In the genomic region with DNA sequence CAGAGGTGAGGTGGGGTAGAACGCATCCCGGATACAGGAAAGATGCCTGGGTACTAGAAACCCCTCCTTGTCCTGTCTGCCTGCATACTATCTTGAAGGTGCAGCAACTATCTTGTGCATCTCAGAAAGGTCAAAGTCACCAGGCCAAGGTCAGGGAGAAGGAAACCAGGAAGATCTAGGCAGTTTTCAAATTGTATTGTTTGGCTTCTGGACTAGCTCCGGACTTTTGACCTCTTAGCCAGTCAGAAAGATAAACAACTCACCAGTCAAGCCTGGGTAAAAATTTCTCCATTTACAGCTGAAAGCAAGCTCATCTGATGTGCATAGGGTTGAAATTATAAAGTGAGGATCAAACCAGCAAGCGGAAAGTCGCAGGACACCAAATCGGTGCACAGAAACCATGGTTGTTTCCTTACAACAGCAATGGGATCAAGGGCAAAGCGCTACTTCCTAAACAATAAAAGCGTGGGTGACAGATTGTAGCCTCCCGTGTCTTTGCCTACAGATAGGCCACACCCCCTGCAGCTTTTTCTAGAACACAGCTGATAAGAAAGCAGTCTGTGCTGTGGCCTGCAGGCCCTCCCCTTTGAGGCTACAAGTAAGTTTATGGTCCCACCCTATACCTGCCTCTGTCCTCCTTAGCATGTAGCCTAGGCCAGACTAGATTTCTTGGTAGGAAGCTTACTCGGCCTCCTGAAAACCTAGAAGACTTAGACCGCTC, we compare ENCODE assay signal across 23 mouse cellular contexts. TPM values are rescaled to one million over a fixed set of nuclear protein-coding genes. Genes with fewer than 3 reads are reported as not detected.
DNase-seq lines count a peak whose midpoint lies in the region; ATAC-seq and TF ChIP-seq lines count a peak whose summit lies in the region.
"Had no signal": no experiment of that assay in that cellular context is flagged by ENCODE, and none has a peak within 500 bp of the region (broad histone marks: within the 10 kb centered on the region; RNA-seq: fewer than 3 reads in every experiment).

No protein-coding gene starts in this region.

- no peaks in the 10 kb centered on the region for H3K9me3 ChIP-seq in heart, embryonic 15.5 days (replicated peaks)
- no peaks in the 10 kb centered on the region for H3K9me3 ChIP-seq in MEL (replicated peaks; ENCODE audit: insufficient read depth, low read length)
- no peaks in the 10 kb centered on the region for H3K9me3 ChIP-seq in intestine, embryonic 15.5 days
- H3K9me3 ChIP-seq: embryonic facial prominence, embryonic 13.5 days; forebrain, embryonic 15.5 days; hindbrain, embryonic 12.5 days; kidney, embryonic 15.5 days; lung, embryonic 15.5 days; midbrain, embryonic 13.5 days; neural tube, embryonic 12.5 days had no signal

- H3K79me2 ChIP-seq in MEL (ENCODE audit: control insufficient read depth, insufficient read depth, low read length, poor library complexity) = no peaks in the 10 kb centered on the region

- no peak for TF ChIP-seq EP300 in MEL (IDR thresholded peaks at IDR 0.05; ENCODE audit: low read depth in 1 of 2, low read length in 2 of 2)

- H3K4me1 ChIP-seq in heart, embryonic 15.5 days (replicated peaks) = peaks cover 11% of the 10 kb centered on the region
- H3K4me1 ChIP-seq in MEL (ENCODE audit: control insufficient read depth in 1 of 2, insufficient read depth in 2 of 2, low read length in 2 of 2) = peaks cover 0 to 5% of the 10 kb centered on the region in 2 experiments; a peak in 1 of 4 replicates
- H3K4me1 ChIP-seq in intestine, embryonic 15.5 days (replicated peaks) = no peaks in the 10 kb centered on the region; the same call in 1 of the 2 replicates
- H3K4me1 ChIP-seq: embryonic facial prominence, embryonic 13.5 days; forebrain, embryonic 15.5 days; hindbrain, embryonic 12.5 days; kidney, embryonic 15.5 days; lung, embryonic 15.5 days; midbrain, embryonic 13.5 days; neural tube, embryonic 12.5 days had no signal

- no peak for TF ChIP-seq CTCF in MEL (IDR thresholded peaks at IDR 0.05 in 2 of 3, conservative IDR thresholded peaks at IDR 0.05 in 1 of 3; ENCODE audit: control insufficient read depth in 1 of 3, insufficient read depth in 1 of 3, low read depth in 2 of 3, low read length in 3 of 3, poor library complexity in 1 of 3, severe bottlenecking in 1 of 3)
- no peak for TF ChIP-seq CTCF in left cerebral cortex, adult 2 months (IDR thresholded peaks at IDR 0.05)

- intact Hi-C loops in left cerebral cortex, adult 2 months (cut with DNase I) = no loop called here

- TF ChIP-seq RAD21 in MEL (IDR thresholded peaks at IDR 0.05; ENCODE audit: low read depth, low read length) = no peak

- no peak overlapping the region for H3K4me2 ChIP-seq in heart, embryonic 15.5 days
- no peak overlapping the region for H3K4me2 ChIP-seq in intestine, embryonic 15.5 days (replicated peaks)
- H3K4me2 ChIP-seq: embryonic facial prominence, embryonic 13.5 days; forebrain, embryonic 15.5 days; heart, embryonic 11.5 days; hindbrain, embryonic 12.5 days; kidney, embryonic 15.5 days; lung, embryonic 15.5 days; midbrain, embryonic 13.5 days; neural tube, embryonic 12.5 days had no signal

- H3K36me3 ChIP-seq in heart, embryonic 15.5 days = no peaks in the 10 kb centered on the region
- no peaks in the 10 kb centered on the region for H3K36me3 ChIP-seq in MEL (ENCODE audit: control insufficient read depth in 1 of 2, insufficient read depth in 2 of 2, low read length in 2 of 2)
- H3K36me3 ChIP-seq in intestine, embryonic 15.5 days = no peaks in the 10 kb centered on the region
- H3K36me3 ChIP-seq: embryonic facial prominence, embryonic 13.5 days; forebrain, embryonic 15.5 days; hindbrain, embryonic 12.5 days; kidney, embryonic 15.5 days; lung, embryonic 15.5 days; midbrain, embryonic 13.5 days; neural tube, embryonic 12.5 days had no signal

- no peak overlapping the region for H3K27ac ChIP-seq in heart, embryonic 15.5 days
- no peak overlapping the region for H3K27ac ChIP-seq in MEL (ENCODE audit: control insufficient read depth, low read depth, low read length)
- H3K27ac ChIP-seq in intestine, embryonic 15.5 days = peak overlapping the region; percentile 62; the same call in 1 of the 2 replicates
- no peak overlapping the region for H3K27ac ChIP-seq in left cerebral cortex, adult 2 months
- H3K27ac ChIP-seq: embryonic facial prominence, embryonic 13.5 days; forebrain, embryonic 15.5 days; hindbrain, embryonic 12.5 days; kidney, embryonic 15.5 days; lung, embryonic 15.5 days; midbrain, embryonic 13.5 days; neural tube, embryonic 12.5 days had no signal

- DNase-seq in heart, adult 18-20 months = no peak
- DNase-seq in MEL (ENCODE audit: low read depth, low spot score) = peak; percentile 39
- no peak for DNase-seq in left cerebral cortex, adult 2 months (ENCODE audit: extremely low spot score in 1 of 2, low spot score in 2 of 2)
- no peak for DNase-seq in ovary, adult 18-20 months (ENCODE audit: low spot score)
- no peak for DNase-seq in adrenal gland, postnatal 10 days
- DNase-seq: adrenal gland, postnatal 14 days; cerebellum, adult 9-11 months; gastrocnemius, postnatal 14 days; kidney, postnatal 4 days; spleen, adult 18-20 months had no signal

- no peaks in the 10 kb centered on the region for H3K27me3 ChIP-seq in heart, embryonic 15.5 days
- no peaks in the 10 kb centered on the region; a peak in 1 of 4 replicates for H3K27me3 ChIP-seq in MEL (ENCODE audit: control insufficient read depth in 1 of 2, insufficient read depth in 2 of 2, low read length in 2 of 2)
- no peaks in the 10 kb centered on the region for H3K27me3 ChIP-seq in intestine, embryonic 15.5 days (replicated peaks)
- H3K27me3 ChIP-seq: CH12.LX; embryonic facial prominence, embryonic 13.5 days; forebrain, embryonic 15.5 days; hindbrain, embryonic 12.5 days; kidney, embryonic 15.5 days; lung, embryonic 15.5 days; midbrain, embryonic 13.5 days; neural tube, embryonic 12.5 days had no signal

- no peak overlapping the region for H3K9ac ChIP-seq in heart, embryonic 15.5 days
- H3K9ac ChIP-seq in MEL (ENCODE audit: control insufficient read depth, low read depth, low read length, poor library complexity, severe bottlenecking) = no peak overlapping the region
- no peak overlapping the region for H3K9ac ChIP-seq in intestine, embryonic 15.5 days
- H3K9ac ChIP-seq: embryonic facial prominence, embryonic 13.5 days; forebrain, embryonic 15.5 days; hindbrain, embryonic 12.5 days; kidney, embryonic 15.5 days; lung, embryonic 15.5 days; midbrain, embryonic 13.5 days; neural tube, embryonic 12.5 days had no signal

- ATAC-seq in heart, embryonic 15.5 days (replicated peaks; ENCODE audit: insufficient number of reproducible peaks, insufficient read depth, low FRiP score, low read depth) = 0 out of 2 replicates have a peak, but pooled peaks have one; percentile 31
- ATAC-seq in intestine, embryonic 15.5 days = peak; percentile 93
- peak; percentile 61 for ATAC-seq in megakaryocyte progenitor cell, adult 5-6 weeks (replicated peaks; ENCODE audit: poor library complexity)
- ATAC-seq: forebrain, embryonic 15.5 days; inflammation-experienced regulatory T-cells, adult 6 months; midbrain, embryonic 13.5 days had no signal

- no peak for TF ChIP-seq POLR2A in MEL (IDR thresholded peaks at IDR 0.05; ENCODE audit: control insufficient read depth in 1 of 2, insufficient read depth in 1 of 2, low read depth in 1 of 2, low read length in 2 of 2, poor library complexity in 1 of 2)

- no peak overlapping the region for H3K4me3 ChIP-seq in heart, embryonic 15.5 days
- H3K4me3 ChIP-seq in MEL (ENCODE audit: control insufficient read depth in 1 of 2, insufficient read depth in 1 of 2, low read depth in 2 of 2, low read length in 2 of 2) = no peak overlapping the region
- no peak overlapping the region for H3K4me3 ChIP-seq in intestine, embryonic 15.5 days (replicated peaks)
- no peak overlapping the region for H3K4me3 ChIP-seq in left cerebral cortex, adult 2 months
- H3K4me3 ChIP-seq: embryonic facial prominence, embryonic 13.5 days; forebrain, embryonic 15.5 days; hindbrain, embryonic 12.5 days; kidney, embryonic 15.5 days; lung, embryonic 15.5 days; midbrain, embryonic 13.5 days; neural tube, embryonic 12.5 days had no signal

- WGBS in heart, embryonic 15.5 days = 55% methylated on average over 11 of the region's 11 CpGs
- 52% methylated on average over 11 of the region's 11 CpGs for WGBS in intestine, embryonic 15.5 days

TF ChIP-seq in MEL, 35 proteins besides CTCF, POLR2A, EP300 and RAD21:
- TF ChIP-seq GATA1 (IDR thresholded peaks at IDR 0.05; ENCODE audit: low read depth, low read length) (0 out of 2 replicates have a peak, but pooled peaks have one; percentile 8), CHD1 (IDR thresholded peaks at IDR 0.05; ENCODE audit: low read depth, low read length) (no peak)

RNA-seq across cellular contexts. Expression of a gene that starts 30.3 kb away (rescaled TPM):
- 19.0 and 32.3 TPM in 2 replicates for polyA plus RNA-seq in heart, embryonic 15.5 days (2015; fragmentation: Nextera tagmentation; extraction: Ambion mirVana)
- total RNA-seq in heart, adult 18-20 months (2021) = 1 to 10 TPM; 5.3 to 5.6 TPM
- total RNA-seq in MEL (2012; rRNA removed) = not detected in 2 replicates
- polyA plus RNA-seq in MEL (2012; ENCODE audit: insufficient read depth in 1 of 2, insufficient read length in 2 of 2, low read depth in 1 of 2, low replicate concordance in 2 of 2, missing spikeins in 1 of 2) = not detected
- polyA plus RNA-seq in intestine, embryonic 15.5 days (2015; fragmentation: Nextera tagmentation; extraction: Ambion mirVana) = 19.0 and 21.6 TPM in 2 replicates
- 0.64 and 1.2 TPM in 2 replicates for total RNA-seq in megakaryocyte progenitor cell, adult 5-6 weeks (2015)
- total RNA-seq in megakaryocyte progenitor cell, adult 5-6 weeks (2017) = 0.47 and 0.75 TPM in 2 replicates
- 10 to 100 TPM; 19.4 TPM for total RNA-seq in left cerebral cortex, adult 2 months (2021)
- total RNA-seq in adrenal gland, postnatal 10 days (2021) = 10 to 100 TPM; 14.2 to 15.5 TPM

RNA-seq across cellular contexts. Expression of a gene that starts 43.8 kb away (rescaled TPM):
- polyA plus RNA-seq in heart, embryonic 15.5 days (2015; fragmentation: Nextera tagmentation; extraction: Ambion mirVana) = 34.0 and 36.5 TPM in 2 replicates
- 10 to 100 TPM; 34.2 to 40.0 TPM for total RNA-seq in heart, adult 18-20 months (2021)
- 0.15 TPM in 1 of 2 replicates, not detected in the other for total RNA-seq in MEL (2012; rRNA removed)
- under 1 TPM in 1 of 2 experiments, not detected in 1; 0.99 TPM for polyA plus RNA-seq in MEL (2012; ENCODE audit: insufficient read depth in 1 of 2, insufficient read length in 2 of 2, low read depth in 1 of 2, low replicate concordance in 2 of 2, missing spikeins in 1 of 2)
- 46.0 and 49.1 TPM in 2 replicates for polyA plus RNA-seq in intestine, embryonic 15.5 days (2015; fragmentation: Nextera tagmentation; extraction: Ambion mirVana)
- 24.7 and 25.4 TPM in 2 replicates for total RNA-seq in megakaryocyte progenitor cell, adult 5-6 weeks (2015)
- 26.2 and 32.0 TPM in 2 replicates for total RNA-seq in megakaryocyte progenitor cell, adult 5-6 weeks (2017)
- total RNA-seq in left cerebral cortex, adult 2 months (2021) = 10 to 100 TPM; 67.8 to 69.2 TPM
- total RNA-seq in adrenal gland, postnatal 10 days (2021) = 10 to 100 TPM; 44.3 to 66.3 TPM

Comparison
In these comparisons a context has a peak if more than half of its experiments do, and no peak if none do; other contexts are left out.
1. ATAC-seq: peak in every context shown above with its lines; median percentile 93 in intestine, embryonic 15.5 days; 61 in megakaryocyte progenitor cell, adult 5-6 weeks; 31 in heart, embryonic 15.5 days.
2. RNA of a gene that starts 43.8 kb away (total RNA-seq): 67.8 to 69.2 TPM in left cerebral cortex, adult 2 months, 44.3 to 66.3 TPM in adrenal gland, postnatal 10 days, 34.2 to 40.0 TPM in heart, adult 18-20 months and 24.7 to 32.0 TPM in megakaryocyte progenitor cell, adult 5-6 weeks; 0.15 TPM in MEL; every median in the first group is over 10 times any median in the second.